Mouse (Mus musculus) CD4-positive, CD25-positive, alpha-beta regulatory T cell, adult 4 months (primary cell): ENCODE data around the gene Fbxo47. TPM values are rescaled to one million over a fixed set of nuclear protein-coding genes. Genes with fewer than 3 reads are reported as not detected.

Experiments used
- ATAC-seq: one replicate; pipeline ENCODE4 v1.8.0; 2017
- polyA plus RNA-seq, 2 experiments: library from polyadenylated mRNA; unstranded; fragments of 100-300 nt; shearing (Covaris generic); gene quantifications; one replicate each; pipeline ENCODE4 v1.2.1; 2017

The Fbxo47 gene
- polyA plus RNA-seq, 2 experiments from 2014 or later = 0.34 to 0.65 TPM

DNA sequence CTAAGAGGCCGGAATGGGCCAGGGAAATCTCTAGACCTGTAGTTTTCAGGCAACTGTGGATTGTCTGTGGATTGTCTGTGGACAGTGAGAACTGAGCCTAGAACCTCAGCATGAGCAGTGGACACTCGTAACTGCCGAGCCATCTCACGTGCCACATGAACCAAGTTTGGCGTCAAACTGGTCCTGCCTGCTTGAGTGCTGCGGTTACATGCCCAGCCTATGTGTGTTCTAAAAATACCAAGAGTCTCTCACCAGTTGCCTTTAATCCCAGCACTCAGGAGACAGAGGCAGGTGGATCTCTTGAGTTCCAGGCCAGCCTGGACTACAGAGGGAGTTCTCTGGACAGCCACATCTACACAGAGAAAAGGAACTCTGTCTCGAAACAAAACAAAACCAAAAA is 54.6 kb downstream of the Fbxo47 start:
- no peak for ATAC-seq

- no peak for ATAC-seq
These were observed 56.3 kb downstream of the Fbxo47 start for GRCm38 (mm10) chr11:97827654-97828053.

GRCm38 (mm10) chr11:97826414-97826813 is 57.5 kb downstream of the Fbxo47 start:
- ATAC-seq = no peak

DNA sequence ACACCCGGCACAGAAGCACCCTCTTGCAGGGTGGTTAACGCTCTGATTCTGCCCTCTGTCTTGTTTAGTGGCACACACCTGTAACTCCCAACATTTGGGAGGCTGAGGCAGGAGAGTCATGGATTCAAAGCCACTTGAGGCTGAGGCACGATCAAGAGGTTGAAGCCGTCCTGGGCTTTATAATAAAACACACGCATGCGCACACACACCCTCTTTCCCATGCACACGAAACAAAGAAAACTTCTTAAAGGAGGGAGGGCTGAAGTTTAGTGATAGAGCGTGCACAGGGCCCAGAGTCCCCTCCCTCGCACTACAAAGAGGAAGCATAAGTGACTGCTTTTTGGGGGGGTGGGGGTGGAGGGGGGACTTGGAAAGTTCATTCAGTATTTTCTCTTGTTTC is 58.0 kb downstream of the Fbxo47 start:
- ATAC-seq = no peak

DNA sequence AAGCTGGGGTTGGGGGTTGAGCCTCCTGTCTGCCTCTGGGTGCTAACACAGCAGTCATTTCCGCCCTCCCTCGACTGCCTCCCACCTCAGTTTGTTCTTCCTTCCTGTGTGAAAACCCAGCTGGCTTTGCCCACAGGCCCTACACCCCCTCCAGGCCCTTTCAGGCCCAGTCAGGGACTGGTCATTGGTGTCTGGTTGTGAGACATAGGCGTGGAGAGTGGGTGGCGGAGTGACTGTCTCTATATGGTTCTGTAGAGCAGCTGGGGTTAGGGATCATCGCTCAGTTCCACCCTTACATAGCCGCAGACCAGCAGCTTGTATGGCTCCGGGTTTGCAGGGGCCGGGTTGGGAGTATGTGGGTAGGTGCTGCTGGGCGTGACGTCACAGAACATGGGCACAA is 58.7 kb downstream of the Fbxo47 start:
- ATAC-seq = peak; percentile 72

DNA sequence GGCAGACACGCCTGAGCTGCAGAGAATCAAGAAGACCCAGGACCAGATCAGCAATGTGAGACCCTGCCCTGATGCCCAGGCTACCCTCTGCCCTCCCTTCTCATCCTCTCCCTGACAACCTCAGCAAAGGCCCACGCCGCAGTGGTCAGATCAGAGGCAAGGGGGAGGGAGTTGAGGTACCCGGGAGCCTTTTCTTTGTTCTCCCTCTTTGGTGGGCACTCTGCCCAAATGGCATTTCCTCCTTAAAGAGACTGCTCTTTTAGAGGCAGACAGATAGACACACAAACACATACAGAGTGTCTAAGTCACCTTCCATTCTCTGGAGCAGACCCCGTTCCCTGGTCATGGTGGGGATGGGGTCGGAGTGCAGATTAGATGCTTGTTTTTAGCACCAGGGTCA is 59.1 kb downstream of the Fbxo47 start:
- ATAC-seq = no peak

GRCm38 (mm10) chr11:97824168-97824567 is 59.8 kb downstream of the Fbxo47 start:
- ATAC-seq = no peak

GRCm38 (mm10) chr11:97822840-97823603 is 60.9 kb downstream of the Fbxo47 start:
- ATAC-seq = no peak

DNA sequence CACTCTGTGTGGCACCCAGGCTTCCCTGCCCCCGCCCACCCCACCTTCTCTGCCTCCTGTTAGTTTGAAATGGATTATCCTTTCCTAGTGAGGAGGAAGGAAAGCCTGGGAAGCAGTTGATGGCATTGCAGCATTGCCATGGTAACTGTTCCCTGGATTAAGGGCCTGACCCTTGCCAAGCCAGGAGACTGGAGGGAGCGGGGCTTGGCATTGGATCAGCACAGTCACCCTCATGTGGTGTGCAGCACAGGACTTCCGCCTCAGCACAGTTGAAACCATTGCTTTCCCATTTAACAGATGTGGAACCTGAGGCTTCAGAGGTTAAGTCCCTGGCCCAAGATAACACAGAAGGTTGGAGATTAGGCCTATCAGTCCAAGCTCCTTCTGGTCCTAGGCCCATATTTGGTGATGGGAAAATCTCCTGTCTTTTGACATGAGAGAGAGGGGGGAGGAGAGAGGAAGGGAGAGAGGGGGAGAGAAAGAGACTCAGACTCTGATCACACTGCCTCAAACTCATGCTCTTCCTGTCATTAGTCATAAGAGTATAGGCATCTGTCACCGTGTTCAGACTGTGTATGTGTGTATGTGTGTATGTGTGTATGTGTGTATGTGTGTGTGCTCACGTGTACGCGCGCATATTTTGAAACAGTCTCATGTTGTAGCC is 62.4 kb downstream of the Fbxo47 start:
- peak; percentile 82 for ATAC-seq

GRCm38 (mm10) chr11:97820840-97821239 is 63.1 kb downstream of the Fbxo47 start:
- ATAC-seq = no peak

DNA sequence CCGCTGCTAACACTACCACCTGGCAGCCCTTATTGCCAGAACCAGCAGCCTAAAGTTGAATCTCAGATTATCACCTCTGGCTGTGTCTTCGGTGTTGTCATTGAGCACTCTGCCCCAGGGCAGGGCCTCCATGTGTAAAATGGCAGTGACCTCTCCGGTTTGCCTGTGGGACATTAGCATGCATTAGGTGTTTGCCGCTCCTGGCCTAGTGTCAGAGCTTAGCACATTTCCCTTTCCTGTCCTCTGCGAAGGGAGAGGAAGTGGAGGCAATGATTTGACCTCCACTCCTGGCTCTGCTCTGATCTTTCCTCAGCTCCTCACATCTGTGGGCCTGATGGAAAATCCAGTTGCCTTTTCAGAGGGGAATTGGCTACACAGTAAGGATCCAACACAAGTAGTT is 64.0 kb downstream of the Fbxo47 start:
- no peak for ATAC-seq

DNA sequence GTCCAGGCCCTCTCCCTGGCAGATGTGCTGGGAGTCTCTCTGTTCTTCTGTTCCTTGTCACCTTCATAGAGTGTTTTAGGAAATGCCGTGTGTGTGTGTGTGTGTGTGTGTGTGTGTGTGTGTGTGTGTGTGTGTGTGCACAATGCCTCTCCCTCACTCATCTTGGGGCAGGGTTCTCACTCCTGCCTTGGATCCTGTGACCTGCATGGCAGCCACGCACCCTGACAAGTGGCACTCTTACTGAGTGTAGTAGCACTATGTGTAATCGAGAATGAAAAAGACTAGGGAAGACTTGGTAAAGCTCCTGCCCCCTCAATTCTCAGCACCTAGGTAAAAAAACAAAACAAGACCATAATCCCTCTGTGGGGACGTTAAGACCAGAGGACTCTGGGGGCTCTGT is 64.9 kb downstream of the Fbxo47 start:
- no peak for ATAC-seq

DNA sequence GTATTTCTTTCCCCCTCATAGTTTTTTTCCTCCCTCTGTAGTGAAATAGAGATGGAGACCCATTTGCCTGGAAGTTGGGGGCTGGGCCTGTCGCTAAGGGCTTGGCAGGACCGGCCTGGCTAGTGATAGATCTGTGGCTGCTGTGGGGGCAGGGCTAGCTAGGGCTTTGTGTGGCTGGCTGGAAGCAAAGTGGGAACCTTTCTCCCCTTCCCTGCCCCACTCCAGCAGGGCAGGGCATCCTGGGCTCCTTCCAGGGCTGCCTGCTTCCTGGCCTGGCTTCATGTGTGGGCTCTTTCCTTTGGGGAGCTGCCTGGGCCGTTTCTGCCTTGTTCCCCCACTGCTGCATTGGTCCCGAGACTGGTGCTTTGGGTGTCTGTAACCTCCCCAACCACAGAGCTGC is 65.4 kb downstream of the Fbxo47 start:
- ATAC-seq = no peak

DNA sequence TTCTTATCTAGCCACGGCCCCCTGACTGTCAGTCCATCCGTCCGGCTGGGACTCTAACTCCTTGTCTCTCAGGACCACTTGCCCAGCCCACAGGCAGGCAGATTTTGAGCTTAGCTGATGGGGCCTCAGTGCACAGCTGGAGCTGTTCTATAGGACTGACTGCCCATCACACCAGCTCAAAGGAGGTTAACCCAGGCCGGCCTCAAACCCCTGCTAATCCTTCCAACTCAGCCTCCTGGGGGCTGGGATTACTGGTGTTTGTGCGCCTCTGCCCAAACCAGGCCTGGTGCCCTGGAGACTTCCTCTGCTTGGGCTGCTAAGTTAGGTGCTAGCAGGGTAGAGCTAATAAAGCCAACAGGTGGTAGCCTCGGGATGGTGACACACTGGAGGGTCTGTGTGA is 66.0 kb downstream of the Fbxo47 start:
- no peak for ATAC-seq

DNA sequence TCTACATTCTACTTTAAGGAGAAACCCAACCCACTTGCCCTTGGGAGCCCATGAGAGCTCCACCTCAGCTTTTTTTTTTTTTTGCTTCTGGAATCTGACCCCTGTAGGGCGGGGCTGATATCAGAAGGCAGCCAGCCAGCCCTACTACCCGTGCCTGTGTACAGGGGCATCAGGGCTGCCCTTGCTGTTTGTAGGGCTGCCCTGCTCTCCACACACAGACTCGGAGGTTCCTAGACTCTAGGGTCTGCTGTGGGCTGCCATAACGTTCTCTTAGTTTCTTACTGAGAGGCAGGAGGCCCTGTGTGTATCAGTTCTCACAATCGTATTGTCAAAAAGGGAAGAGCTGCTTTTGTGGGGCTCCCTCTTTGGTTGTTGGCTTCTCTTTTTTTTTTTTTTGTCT is 66.6 kb downstream of the Fbxo47 start:
- no peak for ATAC-seq

DNA sequence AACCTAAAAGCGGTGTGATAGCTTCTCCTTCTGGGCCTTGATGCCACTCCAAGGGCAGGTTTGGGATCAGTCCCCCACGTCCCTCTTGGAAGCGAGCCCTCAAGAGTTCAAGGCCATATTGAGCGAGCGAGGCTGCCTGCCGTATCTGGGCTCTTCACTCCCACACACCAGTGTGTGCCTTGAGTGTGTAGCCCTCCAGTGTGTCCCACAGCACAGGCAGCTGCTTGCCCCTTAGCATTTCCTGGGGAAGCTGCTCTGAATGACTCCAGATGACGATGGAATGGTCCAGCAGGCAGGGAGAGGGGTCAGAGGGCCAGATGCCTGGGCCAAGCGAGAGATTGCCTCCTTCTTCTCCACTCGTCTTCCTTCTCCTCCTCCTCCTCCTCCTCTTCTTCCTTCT is 67.0 kb downstream of the Fbxo47 start:
- no peak for ATAC-seq

DNA sequence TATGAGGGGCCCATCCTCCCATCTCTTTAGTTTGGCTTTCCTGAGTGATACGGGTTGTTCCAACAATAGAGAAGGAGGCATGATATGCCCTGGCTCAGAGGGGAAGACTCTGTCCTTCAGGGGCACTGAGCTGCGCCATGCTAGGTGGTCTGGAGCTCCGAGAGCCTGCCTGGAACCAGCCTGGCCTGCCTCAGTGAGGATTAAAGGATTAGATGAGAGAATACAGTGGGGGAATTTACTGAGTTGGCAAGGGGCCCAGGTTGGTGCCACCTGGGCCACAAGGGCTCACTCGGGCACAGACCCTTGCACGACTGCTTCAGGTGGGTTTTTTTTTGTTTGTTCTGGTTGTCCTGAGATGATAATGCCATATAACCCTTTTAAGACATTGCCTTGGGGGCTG is 67.8 kb downstream of the Fbxo47 start:
- ATAC-seq = no peak

GRCm38 (mm10) chr11:97815736-97816135 is 68.2 kb downstream of the Fbxo47 start:
- ATAC-seq = no peak

- ATAC-seq = no peak
These were observed 70.0 kb downstream of the Fbxo47 start for GRCm38 (mm10) chr11:97813746-97814515.

DNA sequence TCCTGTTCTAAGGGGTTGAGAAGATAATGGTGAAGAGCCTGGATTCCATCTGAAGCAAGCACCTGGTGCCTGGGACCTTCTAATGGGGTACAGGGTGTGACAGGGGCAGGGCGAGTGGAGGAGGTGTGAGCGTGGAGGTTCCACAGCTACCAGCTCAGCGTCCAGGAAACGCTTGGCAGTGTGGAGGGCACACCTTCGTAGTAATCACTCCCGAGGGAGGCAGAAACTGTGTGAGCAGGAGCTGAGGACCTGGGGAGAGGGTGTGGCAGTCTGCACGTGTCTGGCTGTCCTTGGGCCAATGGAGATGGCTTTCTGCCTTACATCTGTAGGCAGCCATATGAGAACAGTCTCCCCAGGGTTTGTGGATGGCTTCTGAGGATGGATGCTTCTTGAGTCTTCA is 70.9 kb downstream of the Fbxo47 start:
- no peak for ATAC-seq

DNA sequence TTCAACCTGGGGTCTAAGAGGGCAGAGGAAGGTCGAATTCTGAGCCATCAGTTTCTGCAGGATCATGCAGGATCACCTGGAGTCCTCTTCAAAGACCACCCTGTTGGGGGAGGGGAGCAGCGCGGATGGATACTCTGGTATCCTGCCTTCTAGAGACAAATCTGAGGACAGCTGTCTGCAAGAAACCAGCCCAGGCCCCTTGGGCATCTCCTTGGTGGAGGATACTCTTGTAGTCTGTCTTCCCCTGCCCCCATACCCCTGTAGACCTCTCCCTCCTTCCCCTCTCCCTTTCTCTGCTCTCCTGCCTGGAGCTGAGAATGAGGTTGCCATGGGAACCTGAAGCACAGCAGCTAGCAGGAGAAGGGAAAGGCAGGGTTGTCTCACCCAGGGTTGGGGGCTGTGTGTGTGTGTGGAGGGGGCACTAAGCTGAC is 71.4 kb downstream of the Fbxo47 start:
- no peak for ATAC-seq

GRCm38 (mm10) chr11:97811569-97812362 is 72.2 kb downstream of the Fbxo47 start:
- no peak for ATAC-seq

- ATAC-seq = no peak
These were observed 73.0 kb downstream of the Fbxo47 start for GRCm38 (mm10) chr11:97810970-97811369.
